Mouse (Mus musculus): ENCODE results near the gene Tkt. TPM values are rescaled to one million over a fixed set of nuclear protein-coding genes. Genes with fewer than 3 reads are reported as not detected.
"Not testable (repeated sequence)": the region's sequence is repeated elsewhere in the genome, so short reads cannot be mapped to it uniquely, and the experiment has no call there.

Gene Tkt
- 1,000 to 10,000 TPM in 1 of 2 experiments, 100 to 1,000 TPM in 1; 736 to 1,496 TPM for total RNA-seq (2021)
- 1,206 and 1,589 TPM in 2 replicates for polyA plus RNA-seq (2012; rRNA removed)
- long read RNA-seq, transcript Tkt-201 (14 exons, 3,223 nt): major isoform, 512 of 581 reads
- long read RNA-seq, transcript Tkt-208 (8 exons, 1,401 nt): minor isoform, 9 of 581 reads
- long read RNA-seq, partial matches to known transcripts: 50 of 581 reads
- long read RNA-seq, other reads (novel, unspliced or antisense): 10 of 581 reads

GRCm38 (mm10) chr14:30548131-30548720, at the start of gene Tkt:
Gene Tkt, plus strand, starts transcription at chr14:30548359.
- DNase-seq: peak; percentile 88

- DNase-seq: no peak
Measured at GRCm38 (mm10) chr14:30504990-30505389, 43.2 kb upstream of the Tkt start.

- DNase-seq: no peak
Measured at GRCm38 (mm10) chr14:30510214-30510763, 37.9 kb upstream of the Tkt start.

GRCm38 (mm10) chr14:30512896-30513295, 35.3 kb upstream of the Tkt start:
- DNase-seq: no peak

- DNase-seq: peak; percentile 23
Measured at GRCm38 (mm10) chr14:30515931-30516723, 32.0 kb upstream of the Tkt start.

- DNase-seq: no peak
Measured at GRCm38 (mm10) chr14:30519323-30519722, 28.8 kb upstream of the Tkt start.

- no peak for DNase-seq
Measured at GRCm38 (mm10) chr14:30523356-30523755, 24.8 kb upstream of the Tkt start.

- no peak for DNase-seq
Measured at GRCm38 (mm10) chr14:30528392-30528791, 19.8 kb upstream of the Tkt start.

GRCm38 (mm10) chr14:30528961-30529360, 19.2 kb upstream of the Tkt start:
- no peak for DNase-seq

- DNase-seq: no peak
Measured at GRCm38 (mm10) chr14:30529454-30529853, 18.7 kb upstream of the Tkt start.

GRCm38 (mm10) chr14:30530726-30531269, 17.4 kb upstream of the Tkt start:
- no peak for DNase-seq

GRCm38 (mm10) chr14:30531431-30531830, 16.7 kb upstream of the Tkt start:
- no peak for DNase-seq

GRCm38 (mm10) chr14:30531896-30532295, 16.3 kb upstream of the Tkt start:
- peak; percentile 69 for DNase-seq

GRCm38 (mm10) chr14:30533780-30534450, 14.2 kb upstream of the Tkt start:
- peak; percentile 74 for DNase-seq

GRCm38 (mm10) chr14:30541541-30541940, 6.6 kb upstream of the Tkt start:
- peak; percentile 97 for DNase-seq

GRCm38 (mm10) chr14:30543331-30543730, 4.8 kb upstream of the Tkt start:
- not testable (repeated sequence) for DNase-seq

- DNase-seq: peak; percentile 98
Measured at GRCm38 (mm10) chr14:30548965-30549776, 1.0 kb downstream of the Tkt start.

GRCm38 (mm10) chr14:30549777-30550149, 1.6 kb downstream of the Tkt start:
- DNase-seq: peak; percentile 56

- no peak for DNase-seq
Measured at GRCm38 (mm10) chr14:30550232-30551070, 2.3 kb downstream of the Tkt start.

GRCm38 (mm10) chr14:30551509-30551908, 3.4 kb downstream of the Tkt start:
- DNase-seq: no peak

Measured in adrenal gland, adult 2 months (tissue).